Mouse (Mus musculus): Measurements from ENCODE around the gene Depdc1b.

DNA sequence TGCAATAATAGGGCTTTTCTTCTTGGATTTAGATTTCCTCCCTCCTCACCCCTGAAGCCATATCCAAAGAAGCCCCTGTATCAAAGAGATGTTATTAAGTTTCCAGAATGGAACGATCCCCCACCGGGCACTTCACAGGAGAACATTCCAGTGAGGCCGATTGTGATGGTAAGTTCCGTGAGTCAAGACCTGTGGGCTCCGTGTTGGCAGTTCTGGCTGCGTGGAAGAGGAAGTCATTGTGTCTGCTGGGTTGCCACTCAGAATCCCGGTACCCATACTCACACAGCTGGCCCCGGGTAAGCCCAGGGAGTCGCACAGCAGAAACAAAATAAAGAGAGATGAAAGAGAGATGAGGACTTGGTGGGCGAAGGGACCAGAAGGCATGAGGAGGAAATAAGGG, 41.2 kb downstream of the Depdc1b start:
- TF ChIP-seq GATA1 (IDR thresholded peaks at IDR 0.05; ENCODE audit: low read length), result no peak
- TF ChIP-seq TAL1 (IDR thresholded peaks at IDR 0.05; ENCODE audit: low read length), result no peak

Data from erythroblast, embryonic 14.5 days (primary cell).